Mouse (Mus musculus) layer of hippocampus, adult 11-12 months (tissue): Measurements from ENCODE around the gene Dnah1.
A peak's percentile ranks its signal among the peaks of the same experiment; 100 is the strongest.

Source experiments
- DNase-seq: peaks from one replicate; pipeline ENCODE4 v3.0.0; 2022; ENCODE audit warnings: low spot score

Dnah1 gene

GRCm38 (mm10) chr14:31233996-31234591 lies 89.6 kb downstream of the Dnah1 start:
- peak; percentile 84 for DNase-seq

- DNase-seq: no peak
Measured at GRCm38 (mm10) chr14:31233070-31233995, 90.4 kb downstream of the Dnah1 start.

- no peak for DNase-seq
Measured at GRCm38 (mm10) chr14:31232404-31233069, 91.2 kb downstream of the Dnah1 start.

GRCm38 (mm10) chr14:31230442-31230841 lies 93.3 kb downstream of the Dnah1 start:
- no peak for DNase-seq

- no peak for DNase-seq
Measured at GRCm38 (mm10) chr14:31228234-31228633, 95.5 kb downstream of the Dnah1 start.

- DNase-seq: peak; percentile 66
Measured at GRCm38 (mm10) chr14:31226978-31227377, 96.7 kb downstream of the Dnah1 start.

- DNase-seq: no peak
Measured at GRCm38 (mm10) chr14:31217666-31218065, 106.0 kb downstream of the Dnah1 start, which contains the start of gene Sema3g. Gene Sema3g, plus strand, starts transcription at chr14:31217860.

- no peak for DNase-seq
Measured at GRCm38 (mm10) chr14:31216846-31217245, 106.8 kb downstream of the Dnah1 start, which contains the start of gene Nisch. Gene Nisch, minus strand, starts transcription at chr14:31216946.

- peak; percentile 66 for DNase-seq
Measured at GRCm38 (mm10) chr14:31215157-31216002, 108.3 kb downstream of the Dnah1 start.

- no peak for DNase-seq
Measured at GRCm38 (mm10) chr14:31214684-31215083, 109.0 kb downstream of the Dnah1 start.

GRCm38 (mm10) chr14:31213868-31214267 lies 109.8 kb downstream of the Dnah1 start:
- no peak for DNase-seq

GRCm38 (mm10) chr14:31212499-31212898 lies 111.2 kb downstream of the Dnah1 start:
- DNase-seq: no peak

- no peak for DNase-seq
Measured at GRCm38 (mm10) chr14:31211854-31212253, 111.8 kb downstream of the Dnah1 start.
